Mouse (Mus musculus) midbrain, embryonic 16.5 days (tissue): ENCODE measurements around the gene Clint1. TPM values are rescaled to one million over a fixed set of nuclear protein-coding genes. Genes with fewer than 3 reads are reported as not detected.
"Not testable (repeated sequence)": the region's sequence is repeated elsewhere in the genome, so short reads cannot be mapped to it uniquely, and the experiment has no call there.

ENCODE experiments used
- ATAC-seq: fragments of 200-750 bp; cut with Nextera tagmentation; 2 replicates; pipeline ENCODE4 v1.8.0; 2017; ENCODE audit warnings: moderate TSS enrichment
- H3K27ac ChIP-seq: fragments of 300-500 bp; sonication (generic); 2 replicates; pipeline ENCODE4 v1.5.1; 2014; ENCODE audit warnings: mild to moderate bottlenecking, low read length, mixed read lengths
- H3K27me3 ChIP-seq: fragments of 300-500 bp; sonication (generic); 2 replicates; pipeline ENCODE4 v1.6.1; 2014; ENCODE audit warnings: low read depth, low read length, mixed read lengths; ENCODE audit not compliant: control insufficient read depth, insufficient read depth
- H3K36me3 ChIP-seq: fragments of 300-500 bp; sonication (generic); 2 replicates; pipeline ENCODE4 v1.6.1; 2014; ENCODE audit warnings: mild to moderate bottlenecking, low read length, moderate library complexity, mixed read lengths; ENCODE audit not compliant: control insufficient read depth, insufficient read depth
- H3K4me1 ChIP-seq: fragments of 300-500 bp; sonication (generic); 2 replicates; pipeline ENCODE4 v1.6.1; 2014; ENCODE audit warnings: mild to moderate bottlenecking, low read length, mixed read lengths; ENCODE audit not compliant: control insufficient read depth, insufficient read depth
- H3K4me2 ChIP-seq: fragments of 300-500 bp; sonication (generic); 2 replicates; pipeline ENCODE4 v1.6.1; 2014; ENCODE audit warnings: mild to moderate bottlenecking, low read length, mixed read lengths
- H3K4me3 ChIP-seq: fragments of 300-500 bp; sonication (generic); 2 replicates; pipeline ENCODE4 v1.5.1; 2014; ENCODE audit warnings: low read depth, mild to moderate bottlenecking, low read length, moderate library complexity, mixed read lengths
- H3K9ac ChIP-seq: fragments of 300-500 bp; sonication (generic); 2 replicates; pipeline ENCODE4 v1.6.1; 2014; ENCODE audit warnings: low read depth, low read length, mixed read lengths
- H3K9me3 ChIP-seq: fragments of 300-500 bp; sonication (generic); replicated peaks from 2 replicates; pipeline ENCODE4 v1.6.1; 2014; ENCODE audit warnings: mild to moderate bottlenecking, low read length, mixed read lengths; ENCODE audit not compliant: control insufficient read depth, poor library complexity, severe bottlenecking
- WGBS: fragments of 180-500 bp; shearing (Covaris S2); extraction: QIAGEN DNeasy Blood & Tissue Kit; methylation state at CpG from one replicate; pipeline ENCODE4 v1.1.7; 2014; 5-methylcytosine and 5-hydroxymethylcytosine counted together
- polyA plus RNA-seq: library from polyadenylated mRNA; unstranded; fragments of >200 nt; fragmentation: Nextera tagmentation; extraction: Ambion mirVana; gene quantifications from 2 replicates; pipeline ENCODE4 v1.2.1, GENCODE M21; 2015

Gene Clint1
- polyA plus RNA-seq, 1 experiment from 2014 or later: 38.7 TPM

DNA sequence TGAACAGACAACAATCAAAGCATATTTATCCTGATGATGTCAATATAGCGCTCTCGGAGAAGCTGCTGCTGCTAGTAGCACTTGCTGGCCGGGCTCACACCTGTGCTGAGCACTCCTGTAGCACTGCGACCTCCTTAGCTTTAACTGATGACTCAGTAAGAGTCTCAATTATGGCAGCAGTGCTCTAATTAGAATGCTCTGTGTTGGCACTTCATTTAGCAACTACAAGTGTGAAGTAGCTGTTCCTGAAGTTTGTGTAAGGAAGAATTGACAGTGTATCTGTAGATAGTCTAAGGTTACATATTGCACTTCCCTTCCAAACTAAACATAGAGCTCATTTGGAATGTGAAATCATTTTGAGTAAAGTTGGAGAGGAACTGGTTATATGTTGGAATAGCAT, 14.7 kb downstream of the Clint1 start:
- Histone ChIP-seq H3K9ac (no peak overlapping the region), H3K27me3 (no peaks in the 10 kb centered on the region), H3K4me2 (no peak overlapping the region), H3K36me3 (no peaks in the 10 kb centered on the region), H3K4me3 (no peak overlapping the region), H3K9me3 (no peaks in the 10 kb centered on the region), H3K27ac (no peak overlapping the region), H3K4me1 (no peaks in the 10 kb centered on the region)
- WGBS: 90% methylated on average over 4 of the region's 4 CpGs
- no peak for ATAC-seq

DNA sequence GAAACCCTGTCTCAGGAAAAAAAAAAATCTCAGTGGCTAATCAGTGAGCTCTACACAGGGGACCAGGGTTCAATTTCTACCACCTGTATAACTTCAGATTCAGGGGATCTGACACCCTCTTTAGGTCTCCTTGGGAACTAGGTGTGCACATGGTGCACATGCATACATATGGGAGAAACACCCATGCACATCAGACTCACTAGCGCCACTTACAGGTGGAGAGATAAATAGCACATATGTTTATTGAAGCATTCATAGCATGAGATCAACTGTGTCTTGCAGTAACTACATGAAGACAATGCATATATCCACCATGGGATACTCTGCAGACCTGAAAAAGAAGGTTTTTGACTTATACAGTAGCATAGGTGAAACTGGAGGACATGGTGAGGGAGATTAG, 21.8 kb downstream of the Clint1 start:
- no peak overlapping the region for H3K27ac ChIP-seq
- H3K9ac ChIP-seq: no peak overlapping the region
- H3K4me2 ChIP-seq: no peak overlapping the region
- no peak for ATAC-seq
- no peak overlapping the region for H3K4me3 ChIP-seq
- H3K4me1 ChIP-seq: no peaks in the 10 kb centered on the region
- no peaks in the 10 kb centered on the region for H3K27me3 ChIP-seq
- no peaks in the 10 kb centered on the region for H3K9me3 ChIP-seq
- no peaks in the 10 kb centered on the region for H3K36me3 ChIP-seq
- 82% methylated on average over 1 of the region's 1 CpGs for WGBS

DNA sequence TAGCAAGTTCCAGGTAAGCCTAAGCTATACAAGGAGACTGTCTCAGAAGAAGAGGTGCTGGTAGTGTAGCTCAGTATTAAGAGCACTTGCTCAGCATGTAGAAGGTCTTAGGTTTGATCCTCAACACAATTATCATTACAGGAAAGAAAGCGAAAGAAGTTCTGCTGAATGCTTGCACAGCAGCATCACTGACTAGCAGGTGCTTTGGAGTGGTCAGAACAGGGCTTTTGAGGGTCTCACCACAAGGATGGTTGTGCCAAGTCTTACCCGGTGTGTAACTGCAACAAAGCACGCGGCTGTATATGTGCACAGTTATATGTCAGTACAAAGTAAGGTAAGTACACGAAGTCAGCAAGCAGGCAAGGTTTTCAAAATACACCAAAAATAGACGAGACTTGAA, 22.4 kb downstream of the Clint1 start:
- no peak overlapping the region for H3K4me3 ChIP-seq
- 96% methylated on average over 6 of the region's 6 CpGs for WGBS
- H3K36me3 ChIP-seq: no peaks in the 10 kb centered on the region
- H3K9me3 ChIP-seq: no peaks in the 10 kb centered on the region
- no peaks in the 10 kb centered on the region for H3K27me3 ChIP-seq
- no peak overlapping the region for H3K4me2 ChIP-seq
- no peaks in the 10 kb centered on the region for H3K4me1 ChIP-seq
- H3K9ac ChIP-seq: no peak overlapping the region
- H3K27ac ChIP-seq: no peak overlapping the region
- ATAC-seq: no peak

DNA sequence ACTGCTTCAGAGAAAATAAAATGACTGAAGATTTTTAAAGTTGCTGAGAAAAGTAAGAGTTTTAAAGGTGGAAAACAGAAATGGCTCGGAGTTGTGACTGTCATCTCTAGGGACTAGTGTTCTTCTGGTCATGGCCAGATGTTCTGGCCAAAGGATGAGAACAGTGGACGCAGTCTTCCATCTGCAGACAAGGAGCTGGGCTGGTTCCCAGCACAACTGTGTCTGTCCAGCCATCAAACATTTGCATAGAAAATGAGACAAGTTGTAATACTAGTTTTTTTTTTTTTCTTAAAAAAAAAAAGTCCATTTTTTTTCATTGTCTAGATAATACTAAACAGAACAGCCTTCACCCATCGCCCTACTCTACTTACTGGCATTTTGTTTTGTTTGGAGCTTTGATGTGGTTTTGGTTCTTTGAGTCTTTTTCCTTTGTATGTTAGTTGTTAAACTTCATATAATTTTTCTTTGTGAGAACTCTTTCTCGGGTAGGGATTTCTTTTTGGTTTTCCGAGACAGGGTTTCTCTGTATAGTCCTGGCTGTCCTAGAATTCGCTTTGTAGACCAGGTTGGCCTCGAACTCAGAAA, 23.6 kb downstream of the Clint1 start:
- no peaks in the 10 kb centered on the region for H3K36me3 ChIP-seq
- no peak overlapping the region for H3K4me3 ChIP-seq
- no peak overlapping the region for H3K9ac ChIP-seq
- 97% methylated on average over 7 of the region's 7 CpGs for WGBS
- no peaks in the 10 kb centered on the region for H3K27me3 ChIP-seq
- no peak for ATAC-seq
- no peaks in the 10 kb centered on the region for H3K9me3 ChIP-seq
- no peak overlapping the region for H3K4me2 ChIP-seq
- H3K27ac ChIP-seq: no peak overlapping the region
- peaks cover under 1% of the 10 kb centered on the region; the same call in 1 of the 2 replicates for H3K4me1 ChIP-seq

DNA sequence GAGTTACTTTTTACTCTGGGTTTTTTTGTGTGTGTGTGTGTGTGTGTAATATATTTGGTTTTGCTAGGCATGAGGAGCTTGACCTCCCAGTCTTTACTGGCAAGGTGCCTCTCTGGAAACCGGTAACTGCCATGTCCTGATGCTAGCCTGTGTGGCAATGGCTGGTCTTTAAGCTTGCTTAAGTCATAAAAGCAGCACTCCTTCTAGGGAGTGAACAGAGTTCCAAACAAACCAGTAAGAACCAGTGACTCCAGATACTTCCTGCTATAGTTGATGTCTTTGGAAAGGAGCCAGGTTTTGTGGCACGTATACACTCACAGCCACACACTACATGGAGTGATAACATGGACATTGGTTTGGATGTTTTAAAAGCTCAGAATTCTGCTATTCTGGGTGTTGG, 24.2 kb downstream of the Clint1 start:
- Histone ChIP-seq H3K4me3 (no peak overlapping the region), H3K4me1 (peaks cover 6% of the 10 kb centered on the region), H3K9ac (no peak overlapping the region), H3K4me2 (no peak overlapping the region), H3K27ac (no peak overlapping the region), H3K9me3 (no peaks in the 10 kb centered on the region), H3K27me3 (no peaks in the 10 kb centered on the region), H3K36me3 (no peaks in the 10 kb centered on the region)
- ATAC-seq: no peak
- WGBS: 89% methylated on average over 2 of the region's 2 CpGs

DNA sequence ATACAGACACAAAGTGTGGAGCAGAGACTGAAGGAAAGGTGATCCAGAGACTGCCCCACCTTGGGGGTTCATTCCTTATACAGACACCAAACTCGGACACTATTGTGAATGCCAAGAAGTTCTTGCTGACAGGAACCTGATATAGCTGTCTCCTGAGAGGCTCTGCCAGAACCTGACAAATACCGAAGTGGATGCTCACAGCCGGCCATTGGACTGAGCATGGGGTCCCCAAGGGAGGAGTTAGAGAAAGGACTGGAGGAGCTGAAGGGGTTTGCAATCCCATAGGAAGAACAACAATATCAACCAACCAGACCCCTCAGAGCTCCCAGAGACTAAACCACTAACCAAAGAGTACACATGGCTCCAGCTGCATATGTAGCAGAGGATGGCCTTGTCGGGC, 27.5 kb downstream of the Clint1 start:
- H3K27ac ChIP-seq, H3K9me3 ChIP-seq, H3K4me1 ChIP-seq, H3K4me2 ChIP-seq, H3K36me3 ChIP-seq, H3K4me3 ChIP-seq, H3K27me3 ChIP-seq, ATAC-seq, H3K9ac ChIP-seq: not testable (repeated sequence)
- 73% methylated on average over 4 of the region's 4 CpGs for WGBS

DNA sequence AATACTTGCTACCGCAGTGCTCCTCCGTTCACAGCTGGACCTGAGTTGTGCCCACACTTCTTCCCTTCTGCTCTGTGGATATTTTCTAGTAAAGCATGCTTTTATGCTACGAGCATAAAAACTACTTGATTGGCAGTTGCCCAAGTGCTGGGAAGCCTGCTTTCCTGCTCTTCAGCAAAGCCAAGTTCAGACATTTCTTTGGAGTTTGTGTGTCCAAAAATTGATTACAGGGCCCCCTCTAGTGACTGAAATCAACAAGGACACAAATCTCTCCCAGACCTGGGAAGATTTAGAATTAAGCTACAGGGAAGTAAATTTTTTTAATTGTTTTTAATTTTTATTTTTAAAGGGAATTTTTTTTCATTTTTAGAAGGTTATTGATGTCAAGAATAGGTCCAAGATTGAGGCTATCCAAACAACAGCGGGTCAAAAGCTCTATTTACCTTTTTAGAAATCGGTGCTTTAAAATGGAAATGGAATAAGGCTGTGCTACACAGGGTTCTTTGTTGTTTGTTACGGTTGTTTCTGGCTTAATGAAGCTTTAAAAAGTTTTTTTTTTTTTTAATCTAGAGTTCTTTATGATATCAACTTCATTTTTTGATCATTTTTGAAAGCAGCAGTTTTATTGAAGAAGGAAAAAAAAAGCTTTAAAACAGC, 29.3 kb downstream of the Clint1 start:
- Histone ChIP-seq H3K9ac (no peak overlapping the region), H3K27me3 (no peaks in the 10 kb centered on the region), H3K4me2 (0 out of 2 replicates have a peak overlapping the region, but pooled peaks have one; percentile 19), H3K4me1 (peaks cover 8% of the 10 kb centered on the region), H3K4me3 (no peak overlapping the region), H3K27ac (no peak overlapping the region), H3K36me3 (peaks cover 2% of the 10 kb centered on the region; the same call in 1 of the 2 replicates), H3K9me3 (no peaks in the 10 kb centered on the region)
- 39% methylated on average over 6 of the region's 6 CpGs for WGBS
- ATAC-seq: peak; percentile 63; the same call in 1 of the 2 replicates

DNA sequence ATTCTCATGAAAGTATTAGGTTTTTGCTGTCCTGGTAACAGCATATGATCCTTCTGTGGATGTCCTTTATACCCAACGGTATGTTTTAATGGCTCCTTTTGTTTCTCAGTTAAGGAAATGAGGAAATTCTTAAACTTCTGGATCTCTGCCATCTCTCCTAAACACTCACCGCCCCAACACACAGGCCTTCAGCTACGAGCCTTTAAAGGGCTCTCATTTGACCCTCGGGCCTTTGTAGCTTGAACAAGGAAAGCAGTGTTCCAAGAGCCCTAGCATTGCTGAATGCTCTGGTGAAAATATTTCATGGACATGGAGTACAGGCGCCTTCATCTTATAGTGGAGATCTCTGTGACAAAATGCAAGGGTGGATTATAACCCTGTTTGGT, 29.8 kb downstream of the Clint1 start:
- no peak overlapping the region for H3K4me3 ChIP-seq
- H3K4me2 ChIP-seq: no peak overlapping the region
- peaks cover 8% of the 10 kb centered on the region for H3K4me1 ChIP-seq
- 30% methylated on average over 5 of the region's 5 CpGs for WGBS
- H3K27me3 ChIP-seq: no peaks in the 10 kb centered on the region
- peaks cover 2% of the 10 kb centered on the region; the same call in 1 of the 2 replicates for H3K36me3 ChIP-seq
- H3K9ac ChIP-seq: no peak overlapping the region
- no peak overlapping the region for H3K27ac ChIP-seq
- ATAC-seq: 0 out of 2 replicates have a peak, but pooled peaks have one; percentile 18
- no peaks in the 10 kb centered on the region for H3K9me3 ChIP-seq

DNA sequence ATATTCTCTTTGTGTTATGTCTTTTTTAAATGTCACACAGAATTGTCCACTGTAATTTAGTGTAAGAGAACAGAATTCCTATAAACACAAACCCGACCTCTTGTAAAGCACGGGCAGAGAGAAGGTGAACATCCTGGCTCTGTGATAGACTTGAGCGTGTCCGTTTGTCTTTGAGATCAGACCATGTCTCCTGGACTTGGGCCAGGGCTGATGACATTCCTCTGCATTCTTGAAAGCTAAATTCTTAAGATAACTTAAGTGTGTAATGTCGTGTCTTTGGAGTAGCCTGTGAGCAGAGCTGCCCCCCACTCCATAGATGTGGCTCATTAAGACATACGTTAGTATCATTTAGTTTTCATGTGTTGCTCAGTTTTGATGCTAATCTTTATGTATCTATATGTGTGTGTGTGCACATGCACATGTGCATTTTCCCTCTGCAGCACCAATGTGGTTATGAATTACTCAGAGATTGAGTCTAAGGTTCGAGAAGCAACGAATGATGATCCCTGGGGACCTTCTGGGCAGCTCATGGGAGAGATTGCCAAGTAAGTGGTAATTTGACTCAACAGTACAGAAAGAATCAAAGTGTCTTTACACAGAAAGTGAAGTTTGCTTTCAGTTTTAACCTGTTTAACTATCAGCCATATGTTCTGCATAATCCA, 31.6 kb downstream of the Clint1 start:
- 61% methylated on average over 8 of the region's 8 CpGs for WGBS
- no peak for ATAC-seq
- Histone ChIP-seq H3K27me3 (no peaks in the 10 kb centered on the region), H3K27ac (no peak overlapping the region), H3K9me3 (no peaks in the 10 kb centered on the region), H3K4me2 (no peak overlapping the region), H3K4me3 (no peak overlapping the region), H3K9ac (no peak overlapping the region), H3K36me3 (peaks cover 2% of the 10 kb centered on the region; the same call in 1 of the 2 replicates), H3K4me1 (peaks cover 8% of the 10 kb centered on the region)
